In genomic region chr7:90030486-90031250, GRCm38 (mm10) we compare ENCODE assay signal across 8 mouse cellular contexts. TPM values are rescaled to one million over a fixed set of nuclear protein-coding genes. Genes with fewer than 3 reads are reported as not detected.
DNase-seq lines count a peak whose midpoint lies in the region; ATAC-seq and TF ChIP-seq lines count a peak whose summit lies in the region.

No protein-coding gene starts in this region.

- peak overlapping the region; percentile 39 for H3K4me2 ChIP-seq in heart, embryonic 16.5 days (ENCODE audit: low read depth, low read length)
- 0 out of 2 replicates have a peak overlapping the region, but pooled peaks have one; percentile 17 for H3K4me2 ChIP-seq in lung, postnatal 0 days (replicated peaks; ENCODE audit: low read depth, low read length)

- peak; percentile 94 for DNase-seq in heart, adult 11 months
- no peak for DNase-seq in heart, postnatal 14 days
- DNase-seq in Patski (ENCODE audit: low read depth, low spot score) = no peak
- DNase-seq in lung, postnatal 0 days (ENCODE audit: low spot score) = peak; percentile 83
- DNase-seq in adrenal gland, adult 8-10 months = no peak
- DNase-seq in thymus, postnatal 10 days (ENCODE audit: low spot score in 2 of 2) = no peak
- DNase-seq in left cerebral cortex, postnatal 25 days (ENCODE audit: low spot score in 2 of 2) = no peak

- peak overlapping the region; percentile 57; the same call in 1 of the 2 replicates for H3K9ac ChIP-seq in heart, embryonic 16.5 days (ENCODE audit: low read length)
- peak overlapping the region; percentile 23 for H3K9ac ChIP-seq in lung, postnatal 0 days (replicated peaks; ENCODE audit: low read depth)

- TF ChIP-seq CTCF in Patski (IDR thresholded peaks at IDR 0.05) = no peak
- no peak for TF ChIP-seq CTCF in lung, postnatal 0 days (IDR thresholded peaks at IDR 0.05)

- no peak overlapping the region for H3K4me3 ChIP-seq in heart, embryonic 16.5 days (ENCODE audit: low read length)
- no peak overlapping the region for H3K4me3 ChIP-seq in lung, postnatal 0 days (ENCODE audit: low read depth, low read length)

- WGBS in heart, embryonic 16.5 days = 63% methylated on average over 6 of the region's 6 CpGs
- 51% methylated on average over 6 of the region's 6 CpGs for WGBS in lung, postnatal 0 days

- no peaks in the 10 kb centered on the region for H3K27me3 ChIP-seq in Patski
- no peaks in the 10 kb centered on the region for H3K27me3 ChIP-seq in heart, embryonic 16.5 days (ENCODE audit: control insufficient read depth, insufficient read depth, low read length)
- H3K27me3 ChIP-seq in lung, postnatal 0 days (replicated peaks; ENCODE audit: insufficient read depth, low read length) = no peaks in the 10 kb centered on the region

- no peaks in the 10 kb centered on the region for H3K9me3 ChIP-seq in heart, embryonic 16.5 days (replicated peaks; ENCODE audit: control insufficient read depth, low read length)
- H3K9me3 ChIP-seq in lung, postnatal 0 days (ENCODE audit: low read length) = no peaks in the 10 kb centered on the region

- in situ Hi-C loops in Patski (cut with MboI; ENCODE audit: low pct_unique_long_range_greater_than_20kb) = no loop called here

- peak; percentile 47 for ATAC-seq in Patski
- ATAC-seq in heart, embryonic 16.5 days (replicated peaks; ENCODE audit: extremely low read depth, insufficient read depth, low FRiP score) = no peak; the same call in 1 of the 2 replicates
- ATAC-seq in lung, postnatal 0 days = peak; percentile 32

- H3K27ac ChIP-seq in heart, embryonic 16.5 days (ENCODE audit: low read length) = peak overlapping the region; percentile 85
- H3K27ac ChIP-seq in lung, postnatal 0 days (ENCODE audit: low read length) = peak overlapping the region; percentile 91

- H3K4me1 ChIP-seq in heart, embryonic 16.5 days (ENCODE audit: control insufficient read depth, insufficient read depth, low read length) = peaks cover 25% of the 10 kb centered on the region
- peaks cover 11% of the 10 kb centered on the region for H3K4me1 ChIP-seq in lung, postnatal 0 days (ENCODE audit: insufficient read depth, low read depth, low read length)

- POLR2A ChIA-PET in Patski (lab: Charles Lee) = interaction anchor here (0.9 kb wide), 1 partner anchor 13 kb away, joined by 3 read pairs; no protein-coding TSS in a partner anchor

- CTCF ChIA-PET in Patski (lab: Charles Lee) = interaction anchor here (0.8 to 1.6 kb wide), 6 partner anchors 9 to 116 kb away, joined by 3 to 6 read pairs (median 3); no protein-coding TSS in a partner anchor

- H3K36me3 ChIP-seq in heart, embryonic 16.5 days (ENCODE audit: control insufficient read depth, insufficient read depth) = no peaks in the 10 kb centered on the region
- H3K36me3 ChIP-seq in lung, postnatal 0 days (ENCODE audit: insufficient read depth, low read length) = no peaks in the 10 kb centered on the region

- TF ChIP-seq EP300 in lung, postnatal 0 days (IDR thresholded peaks at IDR 0.05) = peak; percentile 54

- intact Hi-C loops in heart, postnatal 14 days (cut with DNase I) = loop anchor here (1.0 kb wide), 1 partner anchor 101 kb away; no protein-coding TSS in a partner anchor
- intact Hi-C loops in left cerebral cortex, postnatal 25 days (cut with DNase I) = no loop called here

RNA-seq across cellular contexts. Expression of gene Eed, which starts 49.9 kb away (rescaled TPM):
- total RNA-seq in heart, postnatal 14 days (2021) = 10 to 100 TPM; 27.1 to 31.3 TPM
- polyA plus RNA-seq in Patski (2021) = 74.1 TPM
- polyA plus RNA-seq in heart, embryonic 16.5 days (2015; fragmentation: Nextera tagmentation; extraction: Ambion mirVana) = 45.4 and 47.9 TPM in 2 replicates
- 35.6 and 36.1 TPM in 2 replicates for polyA plus RNA-seq in lung, postnatal 0 days (2015; fragmentation: Nextera tagmentation; extraction: Ambion mirVana)
- total RNA-seq in adrenal gland, adult 8-10 months (2022) = 10 to 100 TPM; 44.8 to 61.1 (median 52.2) TPM
- total RNA-seq in left cerebral cortex, postnatal 25 days (2021) = 10 to 100 TPM; 33.2 to 37.1 TPM

Comparison
In these comparisons a context has a peak if more than half of its experiments do, and no peak if none do; other contexts are left out.
1. DNase-seq: peak in heart, adult 11 months (single experiment) and lung, postnatal 0 days (single experiment); none in heart, postnatal 14 days (0 of 2), Patski (single experiment), adrenal gland, adult 8-10 months (single experiment), thymus, postnatal 10 days (0 of 2) and left cerebral cortex, postnatal 25 days (0 of 2).